ENCODE assay signal across 8 mouse cellular contexts in the genomic region with DNA sequence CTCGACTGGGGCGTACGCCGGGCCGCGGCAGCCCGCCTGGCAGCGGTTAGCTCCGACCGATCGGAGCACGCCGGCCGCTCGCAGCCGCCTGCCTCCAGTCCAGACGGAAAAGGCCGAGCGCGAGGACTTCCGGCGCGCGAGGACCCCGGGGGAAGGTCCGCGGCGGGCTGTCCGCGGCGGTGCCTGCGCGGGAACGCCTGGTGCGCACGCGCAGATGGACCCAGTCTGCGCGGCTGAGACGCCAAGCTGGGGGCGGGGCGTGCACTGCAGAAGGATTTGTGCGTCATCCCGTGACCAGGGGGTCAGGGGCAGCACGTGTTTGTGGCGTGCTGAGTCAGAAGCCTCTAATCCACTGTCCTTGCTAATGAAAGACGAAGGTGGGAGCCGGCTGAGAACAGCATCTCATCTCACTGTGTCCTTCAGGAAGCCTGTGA. TPM values are rescaled to one million over a fixed set of nuclear protein-coding genes. Genes with fewer than 3 reads are reported as not detected.
DNase-seq lines count a peak whose midpoint lies in the region; ATAC-seq lines count a peak whose summit lies in the region.

Gene Tomm20 (minus strand): TSS at position 115 of the 434 bp plus-strand sequence.

- H3K27me3 ChIP-seq in megakaryocyte, embryonic 14.5 days (replicated peaks), result no peaks in the 10 kb centered on the region

- H3K4me1 ChIP-seq in megakaryocyte, embryonic 14.5 days, result peaks cover 41% of the 10 kb centered on the region

- peak within 1 kb of the TSS; percentile 99 for H3K4me3 ChIP-seq in megakaryocyte, embryonic 14.5 days (replicated peaks)

- peak; percentile 99 for DNase-seq in ZHBTc4 (ENCODE audit: low read depth, low spot score)
- peak; percentile 94 to 96 for DNase-seq in gastrocnemius, adult 8-10 months (ENCODE audit: low spot score in 2 of 2)
- DNase-seq in hindlimb bud, embryonic 11.5 days (ENCODE audit: extremely low spot score, low read depth, low spot score), result peak; percentile 80
- DNase-seq in left cerebral cortex, adult 8-10 months (ENCODE audit: low spot score in 2 of 2), result peak; percentile 94 to 96
- peak; percentile 97 to 98 for DNase-seq in right cerebral cortex, postnatal 10 days (ENCODE audit: low spot score in 2 of 2)
- DNase-seq in urinary bladder, postnatal 25 days (ENCODE audit: low spot score), result peak; percentile 99

- H3K36me3 ChIP-seq in megakaryocyte, embryonic 14.5 days (replicated peaks; ENCODE audit: low read length), result peaks cover 52% of the 10 kb centered on the region

- H3K9me3 ChIP-seq in megakaryocyte, embryonic 14.5 days, result no peaks in the 10 kb centered on the region

- ATAC-seq in common myeloid progenitor, adult 5-6 weeks (replicated peaks; ENCODE audit: low read depth, poor library complexity, severe bottlenecking), result peak; percentile 93

RNA-seq across cellular contexts. Expression of gene Tomm20, which starts in this region (rescaled TPM):
- 126 and 160 TPM in 2 replicates for total RNA-seq in common myeloid progenitor, adult 5-6 weeks (2017)
- 100 to 1,000 TPM in 1 of 4 experiments, 10 to 100 TPM in 3; 73.7 to 107 (median 80.1) TPM for total RNA-seq in gastrocnemius, adult 8-10 months (2022)
- total RNA-seq in left cerebral cortex, adult 8-10 months (2022), result 100 to 1,000 TPM; 212 to 221 (median 217) TPM
- polyA plus RNA-seq in megakaryocyte, embryonic 14.5 days (2012; ENCODE audit: insufficient read depth, low replicate concordance), result 997 and 1,071 TPM in 2 replicates

Comparison
In these comparisons a context has a peak if more than half of its experiments do, and no peak if none do; other contexts are left out.
1. Peak in every context shown above with its lines: DNase-seq, ATAC-seq and H3K4me3 ChIP-seq.